Mouse (Mus musculus): ENCODE results near the gene Tmem56.
A peak's percentile ranks its signal among the peaks of the same experiment; 100 is the strongest.

DNA sequence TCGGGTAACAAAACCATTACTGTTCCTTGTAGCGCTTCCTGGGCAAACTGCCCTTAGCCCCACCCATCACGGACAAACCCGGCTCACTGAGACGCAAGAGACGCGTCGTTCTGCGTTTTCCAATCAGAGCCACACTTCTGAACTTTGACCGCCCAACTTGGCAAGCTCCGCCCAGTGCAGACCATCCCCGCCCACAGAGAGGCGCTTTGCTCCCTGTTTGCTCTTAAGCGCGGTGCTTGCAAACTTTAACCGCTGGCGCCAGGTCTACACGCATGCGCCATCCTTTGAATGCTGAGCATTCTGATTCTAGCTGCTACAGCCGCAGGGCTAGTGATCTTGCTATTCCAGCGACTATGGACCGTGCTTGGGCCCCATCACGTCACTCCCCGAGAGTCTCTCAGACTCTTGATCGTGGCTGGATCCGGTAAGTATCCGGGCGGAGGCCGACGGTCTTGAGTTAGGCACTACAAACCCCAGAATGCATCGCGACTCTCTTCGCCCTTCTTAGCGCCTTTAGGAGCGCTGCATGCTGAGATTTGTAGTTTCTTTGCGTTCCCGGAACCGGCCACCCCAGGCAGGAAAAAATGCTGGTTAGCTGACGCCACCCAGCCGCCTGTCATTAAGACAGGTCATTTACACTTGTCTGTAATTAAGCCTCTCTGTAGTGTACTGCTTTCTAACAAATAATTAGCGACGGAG, 8.8 kb upstream of the Tmem56 start, which contains the start of gene Alg14:
- TF ChIP-seq EP300 (IDR thresholded peaks at IDR 0.05; ENCODE audit: insufficient read depth, low read depth, low read length): 0 out of 2 replicates have a peak, but pooled peaks have one; percentile 65
- peak; percentile 99 for TF ChIP-seq POLR2A (IDR thresholded peaks at IDR 0.05; ENCODE audit: insufficient read depth, low read depth, low read length)
